ENCODE assay signal across 12 mouse cellular contexts in genomic region chr15:83030884-83031283, GRCm38 (mm10). TPM values are rescaled to one million over a fixed set of nuclear protein-coding genes. Genes with fewer than 3 reads are reported as not detected.
DNase-seq lines count a peak whose midpoint lies in the region; ATAC-seq lines count a peak whose summit lies in the region.
"Had no signal": no experiment of that assay in that cellular context is flagged by ENCODE, and none has a peak within 500 bp of the region (broad histone marks: within the 10 kb centered on the region; RNA-seq: fewer than 3 reads in every experiment).

No protein-coding gene starts in this region.

- no peak for DNase-seq in lung, adult 18-20 months
- peak; percentile 41 for DNase-seq in embryonic facial prominence, embryonic 14.5 days (ENCODE audit: low spot score)
- DNase-seq in ovary, postnatal 36 days (ENCODE audit: low spot score): no peak
- no peak for DNase-seq in urinary bladder, adult 2 months (ENCODE audit: low spot score)
- DNase-seq: forebrain, postnatal 0 days; liver, embryonic 13.5 days had no signal

- H3K4me3 ChIP-seq in forebrain, embryonic 12.5 days (replicated peaks): no peak overlapping the region
- H3K4me3 ChIP-seq in forebrain, embryonic 13.5 days: no peak overlapping the region
- no peak overlapping the region for H3K4me3 ChIP-seq in lung, embryonic 15.5 days
- H3K4me3 ChIP-seq in embryonic facial prominence, embryonic 14.5 days (ENCODE audit: low read depth, low read length): no peak overlapping the region

- H3K4me1 ChIP-seq in forebrain, embryonic 12.5 days: peaks cover 54% of the 10 kb centered on the region
- H3K4me1 ChIP-seq in forebrain, embryonic 13.5 days: peaks cover 52% of the 10 kb centered on the region
- H3K4me1 ChIP-seq in lung, embryonic 15.5 days: peaks cover 40% of the 10 kb centered on the region
- peaks cover 40% of the 10 kb centered on the region for H3K4me1 ChIP-seq in embryonic facial prominence, embryonic 14.5 days (ENCODE audit: control insufficient read depth, insufficient read depth, low read length)

- peaks cover 70% of the 10 kb centered on the region for H3K27me3 ChIP-seq in forebrain, embryonic 12.5 days
- H3K27me3 ChIP-seq in forebrain, embryonic 13.5 days: peaks cover 10% of the 10 kb centered on the region; the same call in 1 of the 2 replicates
- 0 out of 2 replicates have a peak, but pooled peaks cover 20% of the 10 kb centered on the region for H3K27me3 ChIP-seq in lung, embryonic 15.5 days
- H3K27me3 ChIP-seq in embryonic facial prominence, embryonic 14.5 days (replicated peaks; ENCODE audit: control insufficient read depth, insufficient read depth, low read length): no peaks in the 10 kb centered on the region

- H3K27ac ChIP-seq in forebrain, embryonic 12.5 days: peak overlapping the region; percentile 22; the same call in 1 of the 2 replicates
- H3K27ac ChIP-seq in forebrain, embryonic 13.5 days: no peak overlapping the region
- H3K27ac ChIP-seq in lung, embryonic 15.5 days: peak overlapping the region; percentile 52; the same call in 1 of the 2 replicates
- H3K27ac ChIP-seq in embryonic facial prominence, embryonic 14.5 days (replicated peaks; ENCODE audit: low read depth, low read length): no peak overlapping the region
- H3K27ac ChIP-seq: liver, embryonic 13.5 days had no signal

- H3K9me3 ChIP-seq in forebrain, embryonic 12.5 days: no peaks in the 10 kb centered on the region
- no peaks in the 10 kb centered on the region for H3K9me3 ChIP-seq in forebrain, embryonic 13.5 days (replicated peaks)
- no peaks in the 10 kb centered on the region for H3K9me3 ChIP-seq in lung, embryonic 15.5 days
- H3K9me3 ChIP-seq in embryonic facial prominence, embryonic 14.5 days (ENCODE audit: control insufficient read depth, low read length): no peaks in the 10 kb centered on the region
- H3K9me3 ChIP-seq: liver, embryonic 13.5 days had no signal

- H3K4me2 ChIP-seq in forebrain, embryonic 12.5 days: no peak overlapping the region
- H3K4me2 ChIP-seq in forebrain, embryonic 13.5 days: no peak overlapping the region
- H3K4me2 ChIP-seq in lung, embryonic 15.5 days: no peak overlapping the region
- no peak overlapping the region for H3K4me2 ChIP-seq in embryonic facial prominence, embryonic 14.5 days (ENCODE audit: low read depth, low read length)

- no peak overlapping the region for H3K9ac ChIP-seq in forebrain, embryonic 12.5 days
- H3K9ac ChIP-seq in forebrain, embryonic 13.5 days: no peak overlapping the region
- H3K9ac ChIP-seq in lung, embryonic 15.5 days: no peak overlapping the region
- H3K9ac ChIP-seq in embryonic facial prominence, embryonic 14.5 days (ENCODE audit: low read depth, low read length): no peak overlapping the region
- H3K9ac ChIP-seq: liver, embryonic 13.5 days had no signal

- no peak for ATAC-seq in forebrain, embryonic 12.5 days (ENCODE audit: low FRiP score)
- ATAC-seq in forebrain, embryonic 13.5 days: no peak
- no peak for ATAC-seq in lung, embryonic 15.5 days (ENCODE audit: borderline replicate concordance, extremely low read depth, low FRiP score, low TSS enrichment)
- no peak for ATAC-seq in embryonic facial prominence, embryonic 14.5 days (ENCODE audit: low read depth)
- ATAC-seq in neutrophil, adult 5-6 weeks (ENCODE audit: extremely low read depth, insufficient number of reproducible peaks, low FRiP score, poor library complexity, severe bottlenecking): peak; percentile 28; the same call in 1 of the 2 replicates
- ATAC-seq: forebrain, postnatal 0 days; intestine, embryonic 16.5 days; Patski had no signal

- 57% methylated on average over 4 of the region's 4 CpGs for WGBS in forebrain, embryonic 12.5 days
- 63% methylated on average over 4 of the region's 4 CpGs for WGBS in forebrain, embryonic 13.5 days
- 54% methylated on average over 4 of the region's 4 CpGs for WGBS in lung, embryonic 15.5 days
- 44% methylated on average over 4 of the region's 4 CpGs for WGBS in embryonic facial prominence, embryonic 14.5 days

- H3K36me3 ChIP-seq in forebrain, embryonic 12.5 days (replicated peaks): no peaks in the 10 kb centered on the region
- H3K36me3 ChIP-seq in forebrain, embryonic 13.5 days (ENCODE audit: poor library complexity, severe bottlenecking): no peaks in the 10 kb centered on the region
- no peaks in the 10 kb centered on the region for H3K36me3 ChIP-seq in lung, embryonic 15.5 days
- H3K36me3 ChIP-seq in embryonic facial prominence, embryonic 14.5 days (ENCODE audit: control insufficient read depth, insufficient read depth, low read length): no peaks in the 10 kb centered on the region
- H3K36me3 ChIP-seq: liver, embryonic 13.5 days had no signal

RNA-seq across cellular contexts. Expression of gene Nfam1, which starts 2.2 kb away (rescaled TPM):
- polyA plus RNA-seq in forebrain, embryonic 12.5 days (2016; fragmentation: Nextera tagmentation; extraction: Ambion mirVana): 1.4 and 1.7 TPM in 2 replicates
- 1.2 and 1.5 TPM in 2 replicates for polyA plus RNA-seq in forebrain, embryonic 13.5 days (2015; fragmentation: Nextera tagmentation; extraction: Ambion mirVana)
- polyA plus RNA-seq in lung, embryonic 15.5 days (2015; fragmentation: Nextera tagmentation; extraction: Ambion mirVana): 3.5 and 3.8 TPM in 2 replicates
- 4.7 and 6.0 TPM in 2 replicates for polyA plus RNA-seq in embryonic facial prominence, embryonic 14.5 days (2014; fragmentation: Nextera tagmentation; extraction: Ambion mirVana)
- total RNA-seq in neutrophil, adult 5-6 weeks (2017): 242 and 249 TPM in 2 replicates
- polyA plus RNA-seq in urinary bladder, adult 2 months (2012; rRNA removed): 4.6 and 5.0 TPM in 2 replicates
- polyA plus RNA-seq: Patski had no signal

RNA-seq across cellular contexts. Expression of gene Tcf20, which starts 43.2 kb away (rescaled TPM):
- polyA plus RNA-seq in forebrain, embryonic 12.5 days (2016; fragmentation: Nextera tagmentation; extraction: Ambion mirVana): 14.7 and 14.9 TPM in 2 replicates
- 15.3 and 18.6 TPM in 2 replicates for polyA plus RNA-seq in forebrain, embryonic 13.5 days (2015; fragmentation: Nextera tagmentation; extraction: Ambion mirVana)
- polyA plus RNA-seq in lung, embryonic 15.5 days (2015; fragmentation: Nextera tagmentation; extraction: Ambion mirVana): 7.2 TPM in 2 replicates
- polyA plus RNA-seq in embryonic facial prominence, embryonic 14.5 days (2014; fragmentation: Nextera tagmentation; extraction: Ambion mirVana): 11.3 and 12.3 TPM in 2 replicates
- total RNA-seq in neutrophil, adult 5-6 weeks (2017): 138 TPM in 2 replicates
- 15.0 and 21.0 TPM in 2 replicates for polyA plus RNA-seq in urinary bladder, adult 2 months (2012; rRNA removed)

RNA-seq across cellular contexts. Expression of gene Serhl, which starts 58.4 kb away (rescaled TPM):
- polyA plus RNA-seq in forebrain, embryonic 12.5 days (2016; fragmentation: Nextera tagmentation; extraction: Ambion mirVana): 36.0 and 45.4 TPM in 2 replicates
- polyA plus RNA-seq in forebrain, embryonic 13.5 days (2015; fragmentation: Nextera tagmentation; extraction: Ambion mirVana): 35.4 and 36.9 TPM in 2 replicates
- 61.9 TPM in 2 replicates for polyA plus RNA-seq in lung, embryonic 15.5 days (2015; fragmentation: Nextera tagmentation; extraction: Ambion mirVana)
- polyA plus RNA-seq in embryonic facial prominence, embryonic 14.5 days (2014; fragmentation: Nextera tagmentation; extraction: Ambion mirVana): 63.8 and 71.6 TPM in 2 replicates
- total RNA-seq in neutrophil, adult 5-6 weeks (2017): 16.6 and 20.3 TPM in 2 replicates
- 48.2 and 70.3 TPM in 2 replicates for polyA plus RNA-seq in urinary bladder, adult 2 months (2012; rRNA removed)

Comparison
In these comparisons a context has a peak if more than half of its experiments do, and no peak if none do; other contexts are left out.
1. H3K27ac ChIP-seq: peak in forebrain, embryonic 12.5 days (single experiment) and lung, embryonic 15.5 days (single experiment); none in forebrain, embryonic 13.5 days (single experiment) and embryonic facial prominence, embryonic 14.5 days (single experiment).